Mouse (Mus musculus) testis, adult 2 months (tissue): Measurements from ENCODE around the gene Tfdp2. TPM values are rescaled to one million over a fixed set of nuclear protein-coding genes. Genes with fewer than 3 reads are reported as not detected.

ENCODE experiments used
- H3K27ac ChIP-seq: fragments of 200-500 bp; 2 replicates; pipeline ENCODE4 v1.5.1; 2012; ENCODE audit warnings: low read depth, low read length; ENCODE audit not compliant: control insufficient read depth, insufficient read depth
- H3K27me3 ChIP-seq: fragments of 200-500 bp; 2 replicates; pipeline ENCODE4 v1.6.1; 2012; ENCODE audit warnings: mild to moderate bottlenecking, low read length, moderate library complexity; ENCODE audit not compliant: control insufficient read depth, insufficient read depth
- H3K36me3 ChIP-seq: fragments of 200-500 bp; 2 replicates; pipeline ENCODE4 v1.6.1; 2012; ENCODE audit warnings: mild to moderate bottlenecking, low read length; ENCODE audit not compliant: control insufficient read depth, insufficient read depth
- H3K4me1 ChIP-seq: fragments of 200-500 bp; 2 replicates; pipeline ENCODE4 v1.6.1; 2012; ENCODE audit warnings: low read length; ENCODE audit not compliant: control insufficient read depth, insufficient read depth
- H3K4me3 ChIP-seq: fragments of 200-500 bp; 2 replicates; pipeline ENCODE4 v1.5.1; 2012; ENCODE audit warnings: low read depth, mild to moderate bottlenecking, low read length, moderate library complexity, mixed read lengths; ENCODE audit not compliant: control insufficient read depth
- CTCF ChIP-seq: fragments of 200-500 bp; IDR thresholded peaks from 2 replicates; pipeline ENCODE4 v1.5.1; 2012; ENCODE audit warnings: low read depth, mild to moderate bottlenecking, inconsistent platforms, low read length, moderate library complexity; ENCODE audit not compliant: control insufficient read depth, insufficient read depth, insufficient replicate concordance
- POLR2A ChIP-seq: fragments of 200-500 bp; IDR thresholded peaks from 2 replicates; pipeline ENCODE4 v1.6.1; 2012; ENCODE audit warnings: low read depth, mild to moderate bottlenecking, inconsistent platforms, low read length, moderate library complexity; ENCODE audit not compliant: control insufficient read depth
- polyA plus RNA-seq: library from polyadenylated mRNA; depleted of rRNA; stranded (reverse); fragments of >200 nt; gene quantifications from 2 replicates; pipeline ENCODE4 v1.2.3, GENCODE M21; 2012; rRNA removed

Gene Tfdp2
- polyA plus RNA-seq, 1 experiment: 5.9 TPM

GRCm38 (mm10) chr9:96360056-96360455 lies 164.0 kb downstream of the Tfdp2 start:
- Histone ChIP-seq H3K4me3 (no peak overlapping the region), H3K36me3 (no peaks in the 10 kb centered on the region), H3K4me1 (peaks cover 5% of the 10 kb centered on the region; the same call in 1 of the 2 replicates), H3K27me3 (no peaks in the 10 kb centered on the region), H3K27ac (no peak overlapping the region)
- TF ChIP-seq CTCF (no peak), POLR2A (no peak)

- Histone ChIP-seq H3K4me1 (peaks cover 7% of the 10 kb centered on the region; the same call in 1 of the 2 replicates), H3K36me3 (no peaks in the 10 kb centered on the region), H3K27me3 (no peaks in the 10 kb centered on the region), H3K4me3 (peak overlapping the region; percentile 98), H3K27ac (peak overlapping the region; percentile 92)
- TF ChIP-seq CTCF: no peak
- no peak for TF ChIP-seq POLR2A
Observed at GRCm38 (mm10) chr9:96363581-96364140, 167.6 kb downstream of the Tfdp2 start.

- no peaks in the 10 kb centered on the region for H3K36me3 ChIP-seq
- no peaks in the 10 kb centered on the region for H3K27me3 ChIP-seq
- peak within 1 kb of the TSS; percentile 98 for H3K4me3 ChIP-seq
- H3K4me1 ChIP-seq: peaks cover 7% of the 10 kb centered on the region; the same call in 1 of the 2 replicates
- TF ChIP-seq CTCF (no peak), POLR2A (peak; percentile 77)
- peak within 1 kb of the TSS; percentile 92 for H3K27ac ChIP-seq
Observed at GRCm38 (mm10) chr9:96364141-96364838, 168.2 kb downstream of the Tfdp2 start, which contains the start of gene Atp1b3. Gene Atp1b3 (minus strand): TSS chr9:96364442.

- H3K27me3 ChIP-seq: no peaks in the 10 kb centered on the region
- peak overlapping the region; percentile 3; the same call in 1 of the 2 replicates for H3K27ac ChIP-seq
- peaks cover 8% of the 10 kb centered on the region for H3K4me1 ChIP-seq
- H3K4me3 ChIP-seq: peak overlapping the region; percentile 44
- TF ChIP-seq CTCF: no peak
- TF ChIP-seq POLR2A: no peak
- H3K36me3 ChIP-seq: no peaks in the 10 kb centered on the region
Observed at GRCm38 (mm10) chr9:96365271-96365872, 169.3 kb downstream of the Tfdp2 start.

- no peak overlapping the region for H3K4me3 ChIP-seq
- no peak for TF ChIP-seq POLR2A
- TF ChIP-seq CTCF: no peak
- no peaks in the 10 kb centered on the region for H3K36me3 ChIP-seq
- no peaks in the 10 kb centered on the region for H3K27me3 ChIP-seq
- H3K27ac ChIP-seq: no peak overlapping the region
- H3K4me1 ChIP-seq: peaks cover 4% of the 10 kb centered on the region; the same call in 1 of the 2 replicates
Observed at GRCm38 (mm10) chr9:96369654-96370384, 173.7 kb downstream of the Tfdp2 start.

GRCm38 (mm10) chr9:96371075-96371474 lies 175.0 kb downstream of the Tfdp2 start:
- Histone ChIP-seq H3K36me3 (no peaks in the 10 kb centered on the region), H3K27ac (no peak overlapping the region), H3K27me3 (no peaks in the 10 kb centered on the region), H3K4me1 (peaks cover 2% of the 10 kb centered on the region; the same call in 1 of the 2 replicates), H3K4me3 (no peak overlapping the region)
- TF ChIP-seq CTCF (no peak), POLR2A (no peak)

Other genes starting within 250 kb of the Tfdp2 start
- 2.5 and 2.7 TPM in 2 replicates for gene Xrn1, start 241.5 kb upstream of the Tfdp2 start, polyA plus RNA-seq
- 2.6 and 3.3 TPM in 2 replicates for gene Gk5, start 76.9 kb upstream of the Tfdp2 start, polyA plus RNA-seq
- gene Atp1b3, start 168.2 kb downstream of the Tfdp2 start, polyA plus RNA-seq: 289 and 306 TPM in 2 replicates